Mouse (Mus musculus) bone marrow, adult 2 months (tissue): Measurements from ENCODE around the gene Pfkfb4. TPM values are rescaled to one million over a fixed set of nuclear protein-coding genes. Genes with fewer than 3 reads are reported as not detected.

Experiments used
- H3K27ac ChIP-seq: fragments of 200-500 bp; 2 replicates; pipeline ENCODE4 v1.5.1; 2012; ENCODE audit warnings: low read depth, mild to moderate bottlenecking, control low read depth, inconsistent platforms, low read length; ENCODE audit not compliant: control insufficient read depth, poor library complexity, insufficient read depth
- H3K4me1 ChIP-seq: fragments of 200-500 bp; 2 replicates; pipeline ENCODE4 v1.6.1; 2011; ENCODE audit warnings: low read length; ENCODE audit not compliant: control insufficient read depth, insufficient read depth
- H3K4me3 ChIP-seq: fragments of 200-500 bp; replicated peaks from 2 replicates; pipeline ENCODE3; 2011; ENCODE audit warnings: mild to moderate bottlenecking, low read depth, low read length, control low read depth; ENCODE audit not compliant: control insufficient read depth
- CTCF ChIP-seq: fragments of 200-500 bp; IDR thresholded peaks from 2 replicates; pipeline ENCODE4 v1.5.1; 2011; ENCODE audit warnings: low read length, control low read depth; ENCODE audit not compliant: control insufficient read depth, insufficient read depth
- POLR2A ChIP-seq: fragments of 200-500 bp; IDR thresholded peaks from 2 replicates; pipeline ENCODE4 v1.6.1; 2011; ENCODE audit warnings: low read depth, mild to moderate bottlenecking, control low read depth, low read length, borderline replicate concordance; ENCODE audit not compliant: control insufficient read depth
- WGBS: fragments of 180-500 bp; shearing (Covaris S2); methylation state at CpG from one replicate; pipeline ENCODE4 v1.1.7; 2018; 5-methylcytosine and 5-hydroxymethylcytosine counted together
- polyA plus RNA-seq: library from polyadenylated mRNA; stranded (reverse); fragments of >200 nt; gene quantifications from 2 replicates; pipeline ENCODE4 v1.2.4, GENCODE M21; 2011; ENCODE audit warnings: low replicate concordance; ENCODE audit not compliant: missing spikeins, insufficient read depth, insufficient read length

Gene Pfkfb4
- polyA plus RNA-seq, 1 experiment, result 35.2 TPM

DNA sequence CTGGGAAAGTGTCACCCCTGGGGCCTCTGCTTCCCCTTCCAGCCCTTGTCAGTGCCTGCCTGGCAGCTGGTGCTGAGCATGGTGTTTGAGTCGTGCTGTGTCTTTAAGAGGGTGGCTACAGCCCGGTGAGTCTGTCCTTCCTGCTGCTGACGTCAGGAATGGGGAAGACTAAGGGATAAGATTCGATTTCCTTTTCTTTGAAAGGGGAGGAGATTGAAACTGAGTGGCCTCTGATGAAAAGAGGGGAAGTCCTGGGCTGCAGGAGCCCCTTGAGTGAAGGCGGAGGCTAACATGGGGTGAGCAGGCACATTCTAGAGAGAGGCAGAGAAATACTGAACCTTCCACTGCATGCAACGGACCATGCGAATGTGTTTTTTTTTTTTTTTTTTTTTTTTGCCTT lies 63.1 kb downstream of the Pfkfb4 start:
- Histone ChIP-seq H3K4me1 (peaks cover 12% of the 10 kb centered on the region), H3K27ac (peak overlapping the region; percentile 54), H3K4me3 (peak overlapping the region; percentile 56)
- WGBS, result 2% methylated on average over 7 of the region's 7 CpGs
- TF ChIP-seq POLR2A (no peak), CTCF (no peak)

DNA sequence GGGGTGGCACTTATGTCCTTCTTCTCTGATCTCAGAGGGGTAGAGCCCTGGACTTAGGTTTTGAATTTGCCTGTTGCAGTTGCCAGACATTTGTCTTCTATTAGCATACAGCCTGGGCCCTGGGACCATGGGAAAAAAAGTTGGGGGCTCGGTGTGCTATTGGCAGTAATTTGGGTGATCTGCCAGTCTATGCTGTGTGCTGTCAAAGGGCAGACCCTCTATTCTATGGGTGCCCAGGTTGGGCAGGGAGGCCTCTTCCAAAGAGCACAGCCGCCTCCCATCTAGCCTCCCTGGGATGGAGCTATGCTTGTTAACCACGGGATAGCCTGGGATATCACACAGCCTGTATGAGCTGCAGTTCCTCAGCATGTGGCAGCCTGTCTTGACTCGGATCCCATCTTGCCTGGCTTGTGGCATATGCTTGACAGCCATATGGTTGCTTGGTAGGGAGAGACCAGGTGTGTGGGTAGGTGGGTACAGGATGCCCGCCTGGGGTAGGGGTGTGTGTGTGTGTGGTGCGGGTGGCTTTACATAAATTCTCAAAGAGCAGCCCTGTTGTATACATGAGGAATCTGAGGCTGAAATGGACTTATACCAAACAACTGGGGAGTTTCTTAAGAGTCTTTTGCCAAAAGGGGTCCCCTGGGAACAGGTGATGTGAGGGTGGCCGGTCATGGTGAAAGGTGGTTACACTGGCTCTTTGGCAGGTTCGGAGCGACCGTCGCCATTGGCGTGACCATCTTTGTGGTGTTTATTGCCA lies 63.9 kb downstream of the Pfkfb4 start:
- 81% methylated on average over 12 of the region's 12 CpGs for WGBS
- Histone ChIP-seq H3K4me3 (peak overlapping the region; percentile 56), H3K27ac (peak overlapping the region; percentile 54), H3K4me1 (peaks cover 11% of the 10 kb centered on the region)
- TF ChIP-seq POLR2A (no peak), CTCF (no peak)

DNA sequence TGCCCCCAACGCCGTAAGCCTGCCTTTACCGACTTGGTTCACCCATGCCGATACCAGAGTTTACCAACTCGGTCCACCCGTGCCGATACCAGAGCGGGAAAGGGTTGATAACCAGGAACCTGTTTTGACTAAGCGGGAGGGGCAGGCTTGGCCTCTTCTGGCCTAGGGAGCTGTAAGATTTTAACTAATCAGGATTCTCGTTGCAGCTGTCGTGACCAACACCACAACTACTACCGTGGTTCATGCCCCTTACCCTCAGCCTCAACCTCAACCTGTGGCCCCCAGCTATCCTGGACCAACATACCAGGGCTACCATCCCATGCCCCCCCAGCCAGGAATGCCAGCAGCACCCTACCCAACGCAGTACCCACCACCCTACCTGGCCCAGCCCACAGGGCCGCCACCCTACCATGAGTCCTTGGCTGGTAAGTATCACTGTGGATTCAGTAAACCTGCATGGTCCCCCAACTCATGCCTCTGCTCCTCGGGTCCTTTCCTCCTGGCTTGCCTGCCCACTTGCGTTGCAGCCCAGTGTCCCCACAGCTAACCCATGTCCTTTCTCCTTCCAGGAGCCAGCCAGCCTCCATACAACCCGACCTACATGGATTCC lies 64.6 kb downstream of the Pfkfb4 start:
- H3K27ac ChIP-seq, result peak overlapping the region; percentile 12
- no peak for TF ChIP-seq POLR2A
- TF ChIP-seq CTCF, result no peak
- H3K4me1 ChIP-seq, result peaks cover 11% of the 10 kb centered on the region
- no peak overlapping the region for H3K4me3 ChIP-seq
- WGBS, result 83% methylated on average over 17 of the region's 17 CpGs

- peaks cover 11% of the 10 kb centered on the region for H3K4me1 ChIP-seq
- peak overlapping the region; percentile 71 for H3K27ac ChIP-seq
- 70% methylated on average over 4 of the region's 4 CpGs for WGBS
These were observed 65.3 kb downstream of the Pfkfb4 start for GRCm38 (mm10) chr9:109056916-109057315.

GRCm38 (mm10) chr9:109057543-109057942 lies 66.0 kb downstream of the Pfkfb4 start:
- WGBS, result 32% methylated on average over 5 of the region's 5 CpGs
- TF ChIP-seq CTCF (no peak), POLR2A (no peak)
- Histone ChIP-seq H3K27ac (peak overlapping the region; percentile 78), H3K4me1 (peaks cover 11% of the 10 kb centered on the region), H3K4me3 (peak overlapping the region; percentile 61)

More at GRCm38 (mm10) chr9:109056916-109057315, 65.3 kb downstream of the Pfkfb4 start:
- TF ChIP-seq CTCF (no peak), POLR2A (no peak)
- H3K4me3 ChIP-seq, result peak overlapping the region; percentile 60

DNA sequence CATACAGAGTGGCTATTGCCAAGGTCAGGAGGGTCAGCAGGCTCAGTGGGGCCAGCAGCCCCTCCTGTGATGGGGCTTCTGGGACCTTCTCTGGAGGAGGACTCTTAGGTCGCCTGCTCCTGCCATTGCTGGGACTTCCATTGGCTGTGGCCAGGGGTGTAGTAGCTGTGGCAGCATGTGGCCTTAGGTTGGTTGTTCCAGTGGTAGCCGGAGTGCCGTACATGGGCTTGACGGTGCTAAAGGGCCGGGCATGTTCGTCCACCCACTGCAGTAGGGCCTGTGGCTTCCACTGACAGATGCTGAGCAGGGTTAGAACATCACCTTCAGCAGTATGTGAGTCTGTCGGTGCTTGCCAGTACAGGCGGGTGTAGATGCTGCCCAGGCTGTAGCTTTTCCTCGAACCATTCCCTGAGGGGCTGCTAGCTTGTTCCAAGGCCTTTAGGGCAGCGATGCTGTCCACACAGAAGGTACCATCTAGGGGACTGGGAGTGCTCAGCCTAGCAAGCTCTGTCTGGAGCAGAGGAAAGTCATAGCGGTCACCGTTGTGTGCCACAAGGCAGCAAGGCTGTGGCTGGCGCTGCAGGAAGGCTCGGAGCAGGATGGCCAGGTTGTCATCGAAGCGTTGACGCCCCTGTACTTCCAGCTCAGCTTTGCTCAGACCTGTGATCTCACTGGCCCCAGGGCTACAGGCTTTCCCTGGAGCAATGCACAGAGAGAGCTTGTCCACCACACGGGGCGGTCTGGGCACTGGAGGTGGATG lies 66.6 kb downstream of the Pfkfb4 start:
- Histone ChIP-seq H3K4me3 (peak overlapping the region; percentile 61), H3K4me1 (peaks cover 11% of the 10 kb centered on the region), H3K27ac (peak overlapping the region; percentile 78)
- TF ChIP-seq CTCF (no peak), POLR2A (peak; percentile 36; the same call in 1 of the 2 replicates)
- 69% methylated on average over 19 of the region's 19 CpGs for WGBS

DNA sequence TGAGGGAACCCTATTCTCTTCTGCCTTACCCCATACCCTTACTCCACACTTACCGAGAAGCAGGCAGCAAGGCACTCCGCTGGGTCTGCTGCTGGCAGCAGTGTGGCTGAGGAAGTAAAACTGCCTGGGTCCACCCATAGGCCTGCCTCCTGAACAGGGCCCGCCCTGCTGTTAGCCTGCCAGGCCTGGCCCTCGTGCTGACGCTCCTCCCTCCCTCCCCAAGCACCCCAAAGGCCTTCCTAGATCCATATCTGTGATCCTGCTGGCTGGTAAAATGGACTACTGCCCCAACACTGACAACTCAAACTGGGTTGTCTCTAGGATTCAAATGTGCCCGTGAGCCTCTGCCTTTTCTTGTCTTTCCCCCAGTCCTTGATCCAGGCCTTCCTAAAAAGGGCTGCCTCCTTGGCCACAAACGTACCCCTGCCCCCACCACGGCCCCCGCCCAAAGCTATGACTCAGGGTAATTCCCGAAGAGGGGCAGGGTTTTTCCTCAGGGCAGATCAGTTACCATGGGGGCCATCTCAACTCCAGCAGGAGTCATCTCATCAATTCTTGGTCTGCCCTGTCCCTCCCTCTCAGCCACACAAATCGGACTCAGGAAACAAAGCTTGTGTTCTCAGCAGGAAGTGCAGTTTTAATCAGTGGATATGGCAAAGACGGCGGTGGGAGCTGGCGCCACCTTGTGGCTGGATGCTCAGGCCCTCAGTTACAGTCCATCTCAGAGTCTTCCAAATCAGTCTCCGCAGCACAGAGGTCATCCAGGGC lies 67.7 kb downstream of the Pfkfb4 start, which contains the start of gene Trex1:
Trex1 (minus strand) TSS at position 599 of the 768 bp plus-strand sequence.
- Histone ChIP-seq H3K27ac (peak within 1 kb of the TSS; percentile 78), H3K4me1 (peaks cover 11% of the 10 kb centered on the region), H3K4me3 (peak within 1 kb of the TSS; percentile 61)
- 2% methylated on average over 15 of the region's 15 CpGs for WGBS
- TF ChIP-seq POLR2A (peak; percentile 99), CTCF (peak; percentile 99)
